Mouse (Mus musculus) hematopoietic stem cell, adult 5-6 weeks (primary cell): ENCODE data around the gene Vmn2r83. TPM values are rescaled to one million over a fixed set of nuclear protein-coding genes. Genes with fewer than 3 reads are reported as not detected.

Experiments used
- ATAC-seq, 2 experiments: fragments of 125-278 bp in 1 of 2; replicated peaks in 1 of 2; 2 replicates each; pipeline ENCODE4 v1.8.0; 2016 to 2017; ENCODE audit warnings: inconsistent platforms in 2 of 2, mild to moderate bottlenecking in 2 of 2, moderate number of reproducible peaks in 2 of 2, low read depth in 1 of 2, moderate TSS enrichment in 1 of 2; ENCODE audit not compliant: low FRiP score in 2 of 2, poor library complexity in 2 of 2, severe bottlenecking in 2 of 2, insufficient read depth in 1 of 2, low TSS enrichment in 1 of 2
- total RNA-seq: library from RNA; stranded (forward); fragments of 172-1452, 232-1000 nt; gene quantifications from 2 replicates; pipeline ENCODE4 v1.2.3, GENCODE M21; 2017

Vmn2r83 gene
- total RNA-seq, 1 experiment from 2014 or later = not detected

DNA sequence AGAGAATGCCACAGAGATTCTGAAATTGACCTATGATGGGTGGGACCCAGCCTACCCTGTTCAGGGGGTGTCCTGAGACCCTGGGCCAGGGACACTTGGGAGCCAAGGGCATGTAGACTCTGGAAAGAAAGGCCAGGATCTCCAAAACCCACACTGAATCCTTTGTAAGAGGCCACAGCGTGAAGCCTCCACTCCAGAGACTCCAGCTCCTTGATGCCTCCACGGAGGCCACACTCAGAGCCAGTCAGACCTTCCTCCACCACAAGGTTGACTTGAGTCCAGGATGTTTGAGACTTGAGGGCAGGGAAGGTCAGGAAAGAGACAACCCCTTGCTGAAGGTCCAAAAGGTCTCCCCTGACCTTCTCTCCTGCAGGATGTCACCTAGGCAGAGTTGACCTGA lies 65.9 kb downstream of the Vmn2r83 start:
- no peak for ATAC-seq

DNA sequence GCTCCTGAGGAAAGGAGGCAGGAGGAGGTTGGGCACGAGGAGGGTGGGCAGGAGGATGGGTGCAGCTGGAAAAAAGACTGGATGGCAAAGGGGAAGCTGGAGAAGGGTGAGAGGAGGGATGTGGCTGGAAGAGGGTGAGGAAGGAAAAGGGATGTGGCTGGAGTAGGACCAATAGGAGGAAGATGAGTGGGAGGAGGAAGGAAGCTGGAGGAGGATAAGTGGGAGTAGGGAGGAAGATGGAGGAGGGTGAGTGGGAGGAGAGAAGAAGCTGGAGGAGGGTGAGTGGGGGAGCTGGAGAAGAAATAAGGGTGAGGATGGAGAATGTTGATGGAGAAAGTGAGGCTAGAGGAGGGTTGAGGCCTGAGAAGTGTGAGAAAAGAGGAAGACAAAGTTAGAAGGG lies 66.9 kb downstream of the Vmn2r83 start:
- no peak for ATAC-seq

DNA sequence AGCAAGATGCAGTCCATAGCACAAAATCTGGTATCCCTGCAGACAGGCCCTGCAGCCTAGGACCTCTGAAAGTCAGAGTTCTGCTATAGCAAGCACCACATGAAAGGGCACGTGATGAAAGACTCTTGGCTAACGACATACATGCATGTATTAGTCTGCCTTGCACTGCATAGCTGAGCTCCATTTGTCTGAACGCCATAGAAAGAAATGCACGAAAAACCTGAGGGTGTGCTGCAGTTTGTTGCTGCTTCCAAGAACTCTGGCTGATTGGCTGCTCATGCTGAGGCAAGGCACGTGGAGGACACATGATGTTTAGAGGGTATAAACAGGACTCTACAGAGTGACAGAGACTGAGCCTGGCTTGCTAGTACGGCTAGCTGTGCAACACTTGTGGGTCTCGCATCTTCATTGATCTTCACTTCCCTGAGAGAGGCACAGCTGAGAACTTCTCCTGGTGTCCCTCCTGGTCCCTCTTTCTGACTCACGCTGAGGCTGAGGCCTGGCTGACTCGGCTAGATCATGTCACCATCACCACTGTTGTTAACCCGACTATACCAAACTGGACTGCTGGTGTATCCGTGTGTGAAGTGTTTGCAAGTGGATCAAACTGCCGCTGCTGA lies 68.0 kb downstream of the Vmn2r83 start:
- no peak for ATAC-seq

DNA sequence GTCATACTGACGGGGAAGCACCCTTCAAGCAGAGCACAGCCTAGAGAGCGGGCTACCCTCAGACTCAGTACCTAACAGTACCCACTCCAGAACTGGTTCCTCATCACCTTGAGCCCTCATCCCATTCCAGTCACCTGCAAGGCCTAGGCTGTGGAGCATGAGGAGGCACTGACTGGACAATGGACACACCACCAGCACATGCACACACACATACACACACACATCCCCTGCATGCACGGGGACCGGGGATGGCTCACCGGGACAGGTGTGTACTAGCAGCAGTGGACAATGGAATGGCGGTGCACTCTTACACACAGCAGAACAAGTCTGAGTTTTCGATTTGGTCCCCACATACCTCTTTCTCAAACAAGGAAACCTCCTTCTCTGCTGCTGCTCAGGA lies 68.7 kb downstream of the Vmn2r83 start:
- ATAC-seq = no peak

DNA sequence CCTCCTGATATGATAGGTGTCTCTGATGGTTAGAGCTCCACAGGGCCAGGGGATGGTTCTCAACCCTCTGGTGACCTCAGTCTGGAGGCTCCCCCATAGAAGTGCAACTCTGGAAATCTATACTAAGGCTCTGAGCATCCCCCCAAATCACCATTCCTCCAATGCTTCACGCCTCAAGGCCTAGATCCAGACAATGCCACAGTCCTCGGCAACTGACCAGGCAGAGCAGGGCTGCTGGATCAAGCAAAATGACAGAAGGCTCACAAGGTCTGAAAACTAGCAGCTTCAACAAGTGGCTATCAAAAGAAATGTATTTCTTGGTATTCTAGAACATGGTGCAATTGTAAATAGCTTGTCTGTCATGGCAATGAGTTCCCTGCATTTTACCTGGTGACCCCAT lies 69.2 kb downstream of the Vmn2r83 start:
- no peak for ATAC-seq

DNA sequence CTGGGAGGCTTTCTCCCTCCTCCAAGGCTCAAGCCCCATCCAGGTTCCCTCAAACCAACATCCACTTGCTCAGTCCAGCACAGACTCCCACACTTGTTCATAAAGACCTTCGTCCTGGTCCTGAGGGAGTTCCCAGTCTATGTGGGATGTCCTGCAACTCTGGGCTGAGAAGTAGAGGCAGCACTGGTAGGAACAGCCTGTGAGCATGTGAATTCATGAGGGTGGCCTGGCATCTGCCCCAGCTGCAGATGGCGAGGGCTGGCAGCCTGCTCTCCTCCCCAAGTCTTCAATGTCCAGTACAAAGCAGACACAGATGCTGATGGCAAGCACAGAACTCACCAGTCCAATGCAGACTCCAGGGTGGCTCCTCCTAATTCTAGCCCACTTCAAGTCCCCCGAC lies 69.8 kb downstream of the Vmn2r83 start:
- 0 out of 4 replicates have a peak, but pooled peaks of 1 of the 2 experiments have one; percentile 12 for ATAC-seq

DNA sequence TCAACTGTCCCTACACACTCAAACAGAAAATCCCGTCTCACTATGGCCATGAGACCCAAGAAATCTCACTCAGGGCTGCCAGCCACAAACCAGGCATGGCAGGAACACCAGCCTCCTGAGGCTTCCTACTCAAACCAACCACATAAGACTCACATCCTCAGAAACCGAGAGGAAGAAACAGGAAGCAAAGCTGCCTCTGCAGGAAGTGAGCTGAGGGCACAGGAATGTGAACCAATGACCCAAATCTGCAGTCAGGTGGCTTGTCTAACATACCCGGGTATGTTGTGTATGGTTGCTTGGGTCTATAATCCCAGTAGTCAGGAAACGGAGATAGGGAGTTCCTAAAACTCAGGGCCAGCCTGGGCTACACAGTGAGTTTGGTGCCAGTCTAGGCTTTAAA lies 70.3 kb downstream of the Vmn2r83 start:
- peak; percentile 86 to 96 for ATAC-seq

DNA sequence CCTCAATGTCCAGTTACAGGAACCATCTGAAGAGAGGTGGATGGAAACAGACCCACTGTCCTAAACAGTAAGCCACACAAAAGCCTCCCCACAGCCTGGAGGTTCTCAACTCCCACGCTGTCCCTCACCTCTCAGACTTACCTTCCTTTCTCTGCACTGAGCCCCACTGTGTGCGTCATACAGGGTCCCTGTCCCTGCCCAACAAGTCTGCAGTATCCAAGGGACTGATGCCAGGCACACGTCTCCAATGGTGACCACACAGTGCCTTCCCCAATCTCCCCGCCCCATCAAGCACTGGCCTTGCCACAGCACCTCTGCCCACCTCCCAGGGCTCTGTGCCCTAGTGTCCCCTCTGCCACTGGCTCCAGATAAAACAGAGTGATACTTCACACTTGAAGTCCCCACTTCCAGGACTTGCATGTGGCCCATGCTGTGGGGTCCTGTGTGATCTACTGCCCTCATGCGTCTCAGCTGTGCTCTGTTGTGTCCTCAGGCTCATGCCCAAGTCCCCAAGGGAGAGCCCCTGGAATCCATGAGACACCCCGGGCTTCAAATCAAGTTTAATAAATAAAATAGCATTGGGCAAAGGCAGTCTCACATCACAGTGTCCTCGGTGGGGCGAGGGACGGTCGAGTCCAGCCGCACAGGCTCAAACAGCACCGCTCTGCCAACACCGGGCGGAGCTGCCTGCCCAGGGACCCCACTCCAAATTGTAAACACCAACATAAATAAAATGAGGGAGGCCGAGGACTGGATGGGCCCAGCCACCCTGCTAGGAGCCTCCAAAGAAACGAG lies 71.4 kb downstream of the Vmn2r83 start:
- ATAC-seq = no peak

DNA sequence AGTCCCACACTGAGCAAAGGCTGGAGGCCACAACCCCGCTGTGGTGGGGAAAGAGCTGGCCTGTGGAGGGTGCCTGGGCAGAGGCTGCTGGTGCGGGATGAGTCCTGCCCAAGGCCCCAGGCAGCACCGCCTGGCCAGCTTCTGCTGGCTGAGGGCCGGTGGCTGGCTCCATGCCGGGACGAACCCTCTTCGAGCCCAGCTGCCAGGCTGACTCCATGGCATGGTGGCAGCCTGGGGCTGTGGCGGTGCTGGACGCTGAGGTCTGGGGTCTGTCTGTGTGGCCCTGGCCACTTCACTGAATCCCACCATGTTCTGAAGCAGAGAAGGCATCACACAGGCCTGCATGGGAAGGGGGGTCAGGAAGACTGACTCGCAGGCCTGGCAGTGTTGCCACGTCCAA lies 72.2 kb downstream of the Vmn2r83 start:
- ATAC-seq = no peak

DNA sequence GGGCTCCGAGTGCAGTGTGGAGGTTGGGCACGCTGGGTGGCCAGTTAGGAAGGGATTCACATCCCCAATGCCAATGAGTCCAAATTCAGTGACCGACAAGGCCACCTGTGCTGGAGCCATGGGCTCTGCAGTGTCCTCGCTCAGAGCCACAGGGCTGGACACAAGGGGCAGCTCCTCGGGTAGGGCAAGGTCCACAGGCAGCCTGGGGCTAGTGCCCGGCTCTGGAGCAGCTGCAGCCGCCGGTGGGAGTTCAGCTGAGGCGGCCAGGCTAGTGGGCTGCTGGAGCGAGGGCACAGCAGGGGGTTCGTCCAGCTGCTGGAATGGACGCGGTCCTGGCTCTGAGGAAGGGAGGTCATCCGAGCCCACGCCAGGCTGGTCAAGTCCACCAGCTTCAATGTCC lies 73.0 kb downstream of the Vmn2r83 start:
- ATAC-seq = no peak

DNA sequence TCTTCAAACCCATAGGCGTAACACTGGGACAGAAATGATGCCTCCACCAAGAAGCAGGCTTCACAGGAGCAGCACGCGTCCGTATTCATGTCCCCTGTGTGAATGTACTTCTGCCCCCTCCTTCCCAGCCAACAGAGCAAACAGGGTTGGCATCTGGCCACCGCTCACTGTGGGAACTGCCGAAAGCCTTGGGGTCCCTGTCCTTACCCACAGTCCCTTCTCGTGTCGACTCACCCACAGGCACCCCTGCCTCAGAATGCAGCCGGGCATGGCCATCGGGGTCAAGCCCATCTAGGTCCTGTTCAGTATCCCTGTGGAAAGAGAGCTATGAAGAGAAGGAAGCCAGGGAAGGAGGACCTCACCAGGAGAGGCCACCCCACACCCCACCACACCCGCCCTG lies 73.6 kb downstream of the Vmn2r83 start:
- no peak for ATAC-seq

Other genes with a start within 250 kb of the Vmn2r83 start
- gene Vmn2r81, start 221.0 kb upstream of the Vmn2r83 start, total RNA-seq = not detected in 2 replicates
- not detected in 2 replicates for gene Vmn2r82, start 112.2 kb upstream of the Vmn2r83 start, total RNA-seq
- gene Plpp2, start 65.1 kb downstream of the Vmn2r83 start, total RNA-seq = 7.4 and 11.1 TPM in 2 replicates
- 17.9 and 18.5 TPM in 2 replicates for gene Mier2, start 86.5 kb downstream of the Vmn2r83 start, total RNA-seq
- not detected in 2 replicates for gene Theg, start 118.6 kb downstream of the Vmn2r83 start, total RNA-seq
- 0.10 TPM in 1 of 2 replicates, not detected in the other for gene C2cd4c, start 145.3 kb downstream of the Vmn2r83 start, total RNA-seq
- not detected in 2 replicates for gene Shc2, start 169.2 kb downstream of the Vmn2r83 start, total RNA-seq
- not detected in 2 replicates for gene Odf3l2, start 177.0 kb downstream of the Vmn2r83 start, total RNA-seq
- gene Madcam1, start 195.8 kb downstream of the Vmn2r83 start, total RNA-seq = not detected in 2 replicates
- gene Tpgs1, start 200.6 kb downstream of the Vmn2r83 start, total RNA-seq = 0.50 and 7.2 TPM in 2 replicates
- gene Cdc34, start 213.5 kb downstream of the Vmn2r83 start, total RNA-seq = 64.2 and 65.0 TPM in 2 replicates
- 0.94 TPM in 1 of 2 replicates, not detected in the other for gene Gzmm, start 220.3 kb downstream of the Vmn2r83 start, total RNA-seq
- 203 and 235 TPM in 2 replicates for gene Bsg, start 235.8 kb downstream of the Vmn2r83 start, total RNA-seq
- gene Hcn2, start 247.9 kb downstream of the Vmn2r83 start, total RNA-seq = 0.44 TPM in 1 of 2 replicates, not detected in the other